Mouse (Mus musculus): ENCODE measurements around the gene Atxn3.
A peak's percentile ranks its signal among the peaks of the same experiment; 100 is the strongest.
"Not testable (repeated sequence)": the region's sequence is repeated elsewhere in the genome, so short reads cannot be mapped to it uniquely, and the experiment has no call there.

Gene Atxn3

DNA sequence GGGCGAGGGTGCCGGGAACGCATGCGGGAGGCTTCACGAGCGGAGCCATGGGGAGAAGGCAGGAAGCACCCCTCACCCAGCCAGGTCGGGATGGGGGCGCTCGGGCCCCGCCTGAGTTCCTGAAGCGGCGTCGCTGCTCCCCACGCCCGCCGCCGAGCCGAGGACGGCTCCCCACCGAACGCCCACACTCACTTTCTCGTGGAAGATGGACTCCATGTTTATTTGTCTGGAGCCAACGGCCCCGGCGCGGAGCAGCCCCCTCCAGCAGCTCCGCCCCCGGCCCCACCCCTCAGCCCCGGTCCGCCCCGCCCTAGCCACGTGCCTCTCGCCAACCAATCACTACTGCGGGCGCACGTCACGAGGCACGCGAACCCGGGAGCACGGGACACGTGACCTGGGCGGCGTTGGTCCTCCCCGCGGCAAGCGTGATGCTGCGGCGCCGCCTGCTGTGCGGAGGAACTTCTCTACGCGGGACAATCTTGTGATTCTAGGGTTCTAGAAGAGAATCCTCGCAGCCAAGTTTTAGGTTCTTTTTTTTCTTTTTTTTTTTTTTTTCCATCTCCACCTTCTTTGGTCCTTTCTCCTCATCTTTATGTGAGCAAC, at the start of gene Atxn3:
Atxn3 (minus strand) TSS at position 305 of the 603 bp plus-strand sequence.
- peak; percentile 98 for DNase-seq

DNA sequence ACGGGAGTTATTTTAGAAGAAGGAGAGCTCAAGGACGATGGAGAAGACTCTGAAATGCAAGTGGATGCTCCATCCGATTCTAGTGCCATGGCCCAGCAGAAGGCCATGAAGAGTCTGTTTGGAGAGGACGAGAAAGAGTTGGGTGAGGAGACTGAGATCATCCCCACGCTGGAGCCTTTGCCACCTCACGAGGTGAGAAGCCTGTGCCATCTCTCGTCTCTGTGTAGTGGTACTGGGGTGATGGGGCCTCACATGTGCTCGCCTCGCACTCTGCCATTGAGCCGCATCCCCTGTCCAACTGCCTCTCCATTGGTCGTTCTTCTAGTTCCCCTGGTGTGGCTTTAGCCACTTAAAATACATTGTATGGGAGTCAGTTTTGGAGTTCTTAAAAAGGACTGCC, 42.7 kb upstream of the Atxn3 start:
- no peak for DNase-seq

DNA sequence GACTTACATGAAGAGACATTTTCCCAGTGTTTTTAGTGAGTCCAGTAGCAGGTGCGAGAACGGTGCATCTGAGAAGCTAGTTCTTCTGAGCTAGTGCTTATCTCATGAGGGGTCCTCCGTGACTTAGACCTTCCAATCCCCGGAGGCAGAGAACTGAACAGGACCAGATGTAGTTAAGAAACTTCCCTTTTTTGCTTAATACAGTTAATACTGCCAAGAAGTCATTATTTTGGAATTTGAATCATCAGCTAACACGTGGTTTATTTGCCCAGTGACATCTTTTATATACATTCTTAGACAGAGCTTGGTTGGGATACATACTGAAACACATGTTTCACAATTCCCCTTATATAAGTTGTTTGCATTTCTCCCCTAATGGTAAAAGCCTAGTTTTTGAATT, 40.9 kb upstream of the Atxn3 start:
- DNase-seq = no peak

DNA sequence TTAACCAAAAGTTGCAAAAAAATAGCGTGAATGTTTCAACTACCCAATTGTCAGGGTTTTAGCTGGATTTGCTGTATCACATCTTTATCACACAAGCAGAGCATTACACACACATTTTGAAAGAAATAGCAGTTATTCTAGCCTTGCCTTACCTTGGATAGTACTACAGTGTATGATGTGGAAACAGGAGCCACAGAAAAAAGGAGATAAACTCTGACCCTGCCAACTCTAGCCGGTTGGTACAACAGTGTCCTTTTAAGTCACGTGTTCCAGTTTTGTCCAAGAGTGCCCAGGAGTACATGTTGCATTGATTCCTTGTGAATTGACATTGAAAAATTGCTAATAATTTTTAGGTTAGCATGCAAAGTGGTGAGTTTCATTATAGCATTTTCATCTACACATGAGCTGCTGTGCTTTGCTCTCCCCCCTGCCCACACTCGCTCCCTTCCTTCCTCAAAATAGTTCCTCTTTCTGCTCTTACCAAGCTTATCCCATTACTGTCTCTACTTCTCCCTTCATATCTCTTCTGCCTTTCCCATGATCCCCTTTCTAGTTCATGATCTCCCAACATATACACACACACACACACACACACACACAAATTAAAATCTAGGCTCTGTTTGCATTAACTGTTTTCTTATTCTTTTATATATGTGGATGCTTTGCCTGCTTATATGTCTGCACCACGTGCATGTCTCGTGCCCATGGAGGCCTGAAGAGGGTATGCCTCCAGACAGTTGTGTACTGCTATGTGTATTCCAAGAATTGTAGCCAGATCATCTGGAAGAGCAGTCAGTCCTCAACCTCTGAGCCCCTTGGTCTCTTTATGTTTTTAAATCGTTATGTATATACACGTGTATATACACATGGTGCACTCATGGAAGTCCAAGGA, 36.8 kb upstream of the Atxn3 start:
- no peak for DNase-seq

DNA sequence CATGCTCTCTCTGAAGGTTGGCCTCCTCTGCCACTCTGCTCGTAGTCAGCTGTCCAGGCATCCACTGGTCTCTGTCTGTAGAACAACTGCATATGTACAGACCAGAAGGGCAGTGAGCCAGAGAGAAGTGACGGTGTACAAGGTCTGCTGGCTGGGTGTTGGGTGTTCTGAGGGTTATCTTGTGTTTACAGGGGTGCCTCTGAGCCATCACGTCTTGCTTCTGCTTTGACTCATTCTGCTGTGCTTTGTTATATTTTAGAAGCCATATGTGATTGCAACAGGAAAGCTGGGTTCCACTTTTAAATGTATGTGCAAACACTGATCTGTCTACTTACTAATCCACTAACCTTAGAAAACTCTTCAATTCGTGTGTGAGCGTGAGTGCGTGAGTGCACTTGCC, 29.6 kb upstream of the Atxn3 start:
- no peak for DNase-seq

DNA sequence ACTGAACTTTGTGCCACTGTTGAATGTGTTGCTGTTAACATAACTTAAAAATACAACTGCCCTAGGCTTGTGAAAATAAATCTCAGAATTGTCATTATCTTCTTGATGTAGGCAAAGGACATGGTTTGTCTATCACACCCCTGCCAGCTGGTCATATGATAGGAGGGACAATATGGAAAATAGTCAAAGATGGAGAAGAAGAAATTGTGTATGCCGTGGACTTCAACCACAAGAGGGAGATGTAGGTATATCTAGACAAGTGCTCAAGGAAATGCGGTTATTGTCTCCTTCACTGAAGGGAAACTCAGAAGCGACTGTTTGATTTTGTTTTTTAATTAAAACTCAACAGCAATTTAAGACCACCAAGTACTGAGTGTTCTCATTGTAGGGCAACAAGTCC, 27.1 kb upstream of the Atxn3 start:
- DNase-seq = no peak

DNA sequence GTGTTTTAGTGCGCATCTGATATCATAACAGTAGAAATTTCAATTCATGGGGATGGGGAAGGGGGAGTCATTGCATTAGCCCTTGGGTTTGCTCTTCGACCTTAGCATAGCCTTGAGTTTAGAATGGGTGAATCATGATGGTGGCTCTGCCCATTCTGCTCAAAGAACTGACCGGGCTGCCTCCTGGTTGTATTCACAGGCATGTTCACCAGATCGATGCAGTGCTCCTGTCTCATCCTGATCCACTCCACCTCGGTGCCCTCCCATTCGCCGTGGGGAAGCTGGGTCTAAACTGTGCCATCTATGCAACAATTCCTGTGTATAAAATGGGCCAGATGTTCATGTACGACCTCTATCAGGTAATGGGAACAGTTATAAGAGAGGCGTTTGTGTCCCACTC, 24.9 kb upstream of the Atxn3 start:
- DNase-seq = no peak

DNA sequence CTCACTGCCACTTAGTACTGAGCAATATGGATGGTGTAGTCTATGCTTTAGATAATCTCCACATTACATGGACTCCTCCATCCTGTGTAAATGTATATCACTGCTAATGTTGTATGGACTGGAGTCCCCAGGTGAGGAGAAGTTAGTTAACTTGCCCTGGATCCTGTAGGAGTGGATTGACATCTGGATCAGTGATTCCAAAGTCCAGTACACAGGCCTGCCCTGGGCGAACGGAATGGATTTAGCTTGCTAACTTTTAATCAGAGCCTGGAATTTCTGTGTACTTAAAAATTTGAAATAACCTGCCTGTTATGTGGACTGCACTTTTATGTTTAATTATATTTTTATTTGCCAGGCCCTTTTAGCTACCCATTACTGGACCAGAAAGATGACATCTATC, 23.5 kb upstream of the Atxn3 start:
- DNase-seq = no peak

DNA sequence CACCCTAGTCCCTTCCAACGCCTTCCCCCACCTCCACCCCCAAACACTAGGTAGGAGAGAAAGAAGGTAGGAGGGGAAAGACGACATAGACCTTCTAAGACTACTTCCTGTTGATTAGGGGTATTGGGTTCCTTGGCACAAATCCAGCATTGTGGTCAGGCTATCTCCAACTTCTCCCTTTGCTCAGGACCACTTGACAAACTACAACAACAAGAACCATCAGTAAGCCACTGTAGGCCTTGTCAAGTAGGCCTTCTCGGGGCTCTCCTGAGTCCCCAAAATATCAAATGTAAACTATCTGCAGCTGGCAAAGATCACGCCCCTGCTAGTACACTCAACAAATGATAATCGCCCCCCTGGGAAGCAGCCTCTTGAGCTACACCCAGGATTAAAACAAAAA, 22.2 kb upstream of the Atxn3 start:
- no peak for DNase-seq

DNA sequence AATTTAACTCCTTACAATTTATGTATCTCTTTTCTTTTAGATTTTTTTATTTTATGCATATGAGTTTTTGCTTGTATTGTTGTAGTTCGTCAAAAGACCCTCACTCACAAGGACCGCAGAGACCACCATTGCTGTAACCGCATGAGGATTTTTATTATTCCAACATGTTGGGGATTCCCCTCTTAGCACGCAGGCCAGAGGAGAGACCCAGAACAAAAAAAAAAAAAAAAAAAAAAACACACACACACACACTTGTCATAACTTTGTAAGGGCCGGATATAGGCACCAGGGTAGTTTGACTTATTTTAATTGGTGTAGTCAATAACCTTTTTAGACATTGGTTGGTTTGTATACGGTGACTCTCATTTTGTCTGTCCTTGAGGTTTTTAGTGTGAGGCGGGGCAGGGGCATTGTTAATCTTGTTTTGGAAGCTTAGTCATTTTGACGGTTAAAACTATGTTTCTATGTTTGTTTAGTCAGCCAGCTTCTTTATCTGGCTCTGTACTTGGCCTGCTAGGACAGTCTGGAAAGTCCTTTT, 21.2 kb upstream of the Atxn3 start:
- DNase-seq = no peak

DNA sequence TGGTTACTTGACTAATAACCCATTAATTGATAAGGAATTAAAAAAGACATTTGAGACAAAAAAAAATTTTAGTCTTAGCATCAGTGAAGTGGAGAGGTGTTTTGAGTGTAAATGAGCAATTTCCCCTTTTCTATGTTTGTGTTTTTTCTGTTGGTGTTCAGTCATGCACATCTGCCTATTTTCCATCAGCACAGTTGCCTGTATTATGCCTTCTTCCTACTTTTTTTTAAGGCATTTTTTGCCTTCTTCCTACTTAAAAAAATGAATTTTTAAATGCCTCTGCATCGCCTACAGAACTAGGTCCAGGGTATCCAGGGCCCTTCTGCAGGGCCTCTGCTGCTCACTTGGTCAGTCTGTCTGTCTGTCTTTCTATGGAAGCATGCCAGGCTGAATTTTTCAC, 20.5 kb upstream of the Atxn3 start:
- no peak for DNase-seq

DNA sequence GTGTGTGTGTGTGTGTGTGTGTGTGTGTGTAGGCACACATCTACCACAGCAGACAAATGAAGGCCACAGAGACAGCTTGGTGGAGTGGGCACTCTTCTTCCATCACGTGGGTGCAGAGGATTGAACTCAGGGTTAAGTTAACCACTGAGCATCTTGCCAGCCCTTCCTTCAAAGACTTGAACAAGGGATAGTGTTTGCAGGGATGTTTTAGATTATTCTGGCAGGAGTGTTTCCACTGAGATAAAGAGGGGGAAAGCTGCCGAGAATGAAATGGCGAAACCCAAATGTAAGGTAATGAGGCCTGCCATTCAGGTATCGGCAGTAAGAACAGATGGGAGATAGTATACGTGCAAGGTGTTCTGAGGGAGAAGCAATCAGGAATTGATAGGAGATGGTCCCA, 20.1 kb upstream of the Atxn3 start:
- DNase-seq = no peak

DNA sequence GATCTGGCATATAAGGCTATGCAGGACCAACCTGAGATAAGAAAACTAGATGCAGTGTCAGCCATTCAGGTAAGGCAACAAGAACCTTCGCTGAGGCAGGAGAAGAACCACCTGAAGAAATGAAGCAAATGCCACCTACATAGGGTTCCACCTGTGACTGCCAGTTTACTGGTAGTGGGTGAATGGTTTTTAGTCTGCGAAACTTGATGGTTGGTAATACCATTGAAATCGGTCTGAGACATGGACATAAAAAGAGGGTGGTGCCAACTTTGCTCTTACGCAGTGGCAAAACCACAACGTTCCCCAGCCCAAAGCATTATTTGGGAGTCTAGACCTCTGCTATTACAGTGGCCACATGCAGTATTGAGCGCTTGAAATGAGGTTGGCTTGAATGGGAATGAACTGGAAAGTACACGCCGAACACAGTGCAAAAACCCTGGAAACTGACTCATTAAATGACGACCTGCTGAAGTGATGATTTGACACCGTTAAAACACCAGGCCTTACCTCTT, 19.4 kb upstream of the Atxn3 start:
- DNase-seq = no peak

DNA sequence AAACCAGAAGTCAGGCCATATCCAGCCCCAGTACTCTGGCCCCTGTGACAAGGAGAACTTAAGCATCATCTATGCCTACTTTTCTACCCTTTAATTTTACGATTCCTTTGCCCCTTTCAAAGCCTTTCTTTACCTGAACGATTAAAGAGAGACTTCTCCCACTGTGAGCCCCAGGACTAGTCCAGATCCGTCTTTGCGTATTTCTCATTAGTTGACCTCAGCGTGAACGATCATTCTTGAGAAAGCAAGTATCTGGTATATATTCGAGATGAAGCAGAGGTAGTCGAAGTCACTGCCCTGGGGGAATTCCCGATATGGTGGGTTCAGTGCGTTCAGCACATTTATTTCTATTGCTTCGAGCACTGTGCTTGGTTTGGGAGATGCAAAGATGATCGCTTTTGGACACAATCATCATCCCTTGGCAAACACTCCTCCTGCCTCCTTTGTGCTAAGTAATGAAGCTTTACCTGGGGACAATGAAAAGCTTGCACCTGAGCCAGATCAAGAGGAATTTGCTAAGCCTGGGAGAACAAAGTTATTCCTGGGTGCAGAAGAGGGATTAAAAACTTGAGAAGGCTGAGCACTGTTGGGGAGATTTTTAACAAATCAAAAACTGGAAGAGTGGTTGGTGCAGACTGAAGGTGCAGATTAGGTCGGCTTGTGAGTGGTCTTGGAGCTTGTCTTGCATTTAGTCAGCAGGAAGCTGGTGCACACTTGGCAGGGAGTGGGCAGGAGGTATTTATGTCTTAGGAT, 18.8 kb upstream of the Atxn3 start:
- DNase-seq = no peak

DNA sequence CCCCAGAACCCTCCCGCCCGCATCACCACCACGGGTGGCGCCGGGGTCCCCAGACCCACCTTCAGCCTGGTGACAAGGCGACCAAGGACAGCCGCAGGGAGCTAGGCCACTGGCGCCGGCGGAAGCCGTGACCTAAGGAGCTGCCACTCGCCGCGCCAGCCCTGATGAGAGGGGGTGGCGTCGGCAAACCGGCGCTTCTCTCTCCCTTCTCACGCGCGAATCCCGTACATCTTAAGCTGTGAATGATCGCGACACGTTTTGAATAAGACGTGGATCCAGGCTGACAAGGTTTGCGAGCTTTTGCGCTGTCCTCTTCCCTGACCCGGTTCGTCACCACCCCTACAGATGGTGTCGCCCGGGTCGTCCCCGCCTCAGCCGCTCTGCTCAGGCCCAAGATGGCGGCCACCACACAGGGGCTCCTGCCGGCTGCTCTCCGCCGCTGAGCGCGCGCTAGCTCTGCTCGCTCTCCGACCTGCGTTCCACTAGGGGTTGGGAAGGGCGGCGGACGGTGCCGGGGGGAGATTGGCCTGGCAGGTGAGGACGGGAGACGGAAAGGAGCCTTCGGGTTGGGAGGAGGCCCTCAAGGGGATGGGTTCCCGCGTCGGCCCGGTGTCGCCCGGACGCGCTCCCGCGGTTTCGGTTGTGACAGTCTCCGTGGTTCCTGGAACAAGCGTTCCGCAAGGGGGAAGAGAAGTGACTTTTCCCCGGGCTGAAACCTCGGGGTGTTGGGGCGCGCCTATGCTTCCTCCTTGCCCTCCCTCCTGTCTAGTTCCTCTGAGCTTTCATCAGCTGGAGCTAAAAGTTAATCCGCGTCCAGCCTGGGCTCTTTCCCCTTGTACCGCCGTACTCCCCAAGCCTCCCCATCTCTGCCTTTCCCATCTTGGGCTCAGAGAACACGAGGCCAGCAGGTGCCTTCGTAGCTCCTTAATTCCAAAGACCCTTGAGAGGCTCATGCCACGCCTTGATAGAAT, 17.8 kb upstream of the Atxn3 start, which contains the start of gene Cpsf2:
Cpsf2 (plus strand) TSS at position 388 of the 971 bp plus-strand sequence.
- DNase-seq = peak; percentile 89

DNA sequence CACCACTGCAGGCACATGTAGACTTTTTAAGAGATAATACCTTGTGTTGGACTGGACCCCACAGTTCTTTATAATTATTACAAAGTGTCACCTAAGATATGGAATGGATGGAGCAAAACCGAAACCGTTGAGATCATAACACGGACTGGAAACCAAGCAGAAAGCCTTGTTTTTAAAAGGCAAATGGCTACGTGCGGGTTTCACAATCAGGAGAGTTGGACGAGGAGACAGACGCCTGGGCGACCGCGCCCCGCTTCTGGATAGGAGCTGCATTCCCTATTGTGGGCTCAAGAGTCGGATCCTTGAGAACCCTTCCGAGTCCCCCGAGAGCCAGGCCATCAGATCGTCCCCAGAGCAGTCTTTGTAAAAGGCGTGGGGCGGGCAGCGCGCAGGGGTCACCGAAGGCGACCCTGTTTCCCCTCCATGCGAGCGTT, 17.1 kb upstream of the Atxn3 start:
- no peak for DNase-seq

DNA sequence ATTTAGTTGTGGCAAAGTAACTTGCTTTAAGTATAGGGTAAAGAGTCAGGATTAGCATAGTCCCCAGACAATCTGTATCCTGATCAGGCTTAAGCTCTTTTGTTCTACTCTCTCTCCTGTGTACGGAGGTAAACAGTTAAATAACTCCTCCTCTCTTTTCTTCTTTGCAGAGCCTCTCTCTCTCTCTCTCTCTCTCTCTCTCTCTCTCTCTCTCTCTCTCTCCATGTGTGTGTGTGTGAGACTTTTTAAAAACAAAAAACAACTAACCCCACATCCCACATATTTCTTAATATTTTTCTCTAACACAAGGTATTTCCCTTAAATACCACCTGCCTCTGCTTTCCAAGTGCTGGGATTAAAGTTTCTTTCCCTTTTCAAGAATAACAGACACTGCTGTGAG, 16.5 kb upstream of the Atxn3 start:
- DNase-seq = no peak

DNA sequence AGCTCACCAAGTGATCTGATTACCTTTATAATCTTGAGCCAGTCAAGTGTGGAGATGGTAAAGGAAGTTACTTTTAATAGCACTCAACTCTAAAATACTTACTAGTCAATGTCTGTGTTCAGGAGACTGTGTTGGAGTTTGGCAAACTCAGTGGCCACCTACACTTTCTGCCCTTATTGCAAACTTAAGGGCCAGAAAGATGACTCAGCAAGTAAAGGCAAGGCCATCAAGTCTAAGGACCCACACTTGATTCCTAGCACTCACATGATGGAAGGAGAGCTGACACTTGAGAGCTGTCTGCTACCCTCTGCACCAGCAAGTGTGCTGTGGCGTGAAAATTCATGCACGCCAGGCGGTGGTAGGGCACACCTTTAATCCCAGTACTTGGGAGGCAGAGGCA, 14.2 kb upstream of the Atxn3 start:
- DNase-seq = no peak

DNA sequence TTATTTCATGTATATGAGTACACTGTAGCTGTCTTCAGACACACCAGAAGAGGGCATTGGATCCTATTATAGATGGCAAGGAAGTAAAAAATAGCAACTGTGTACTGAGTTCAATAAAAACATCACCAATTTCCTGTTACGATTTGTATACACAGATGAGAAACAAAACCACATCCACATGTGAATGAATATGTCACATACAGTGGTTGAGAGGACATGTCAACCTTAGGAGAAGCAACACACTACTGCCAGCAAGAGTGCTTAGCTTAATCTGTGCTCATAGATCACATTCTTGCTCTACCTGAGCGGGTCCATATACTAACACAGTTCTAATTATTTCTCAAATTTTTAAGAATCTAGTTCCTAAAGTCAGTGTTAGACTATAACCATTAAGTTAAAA, 13.3 kb upstream of the Atxn3 start:
- no peak for DNase-seq

DNA sequence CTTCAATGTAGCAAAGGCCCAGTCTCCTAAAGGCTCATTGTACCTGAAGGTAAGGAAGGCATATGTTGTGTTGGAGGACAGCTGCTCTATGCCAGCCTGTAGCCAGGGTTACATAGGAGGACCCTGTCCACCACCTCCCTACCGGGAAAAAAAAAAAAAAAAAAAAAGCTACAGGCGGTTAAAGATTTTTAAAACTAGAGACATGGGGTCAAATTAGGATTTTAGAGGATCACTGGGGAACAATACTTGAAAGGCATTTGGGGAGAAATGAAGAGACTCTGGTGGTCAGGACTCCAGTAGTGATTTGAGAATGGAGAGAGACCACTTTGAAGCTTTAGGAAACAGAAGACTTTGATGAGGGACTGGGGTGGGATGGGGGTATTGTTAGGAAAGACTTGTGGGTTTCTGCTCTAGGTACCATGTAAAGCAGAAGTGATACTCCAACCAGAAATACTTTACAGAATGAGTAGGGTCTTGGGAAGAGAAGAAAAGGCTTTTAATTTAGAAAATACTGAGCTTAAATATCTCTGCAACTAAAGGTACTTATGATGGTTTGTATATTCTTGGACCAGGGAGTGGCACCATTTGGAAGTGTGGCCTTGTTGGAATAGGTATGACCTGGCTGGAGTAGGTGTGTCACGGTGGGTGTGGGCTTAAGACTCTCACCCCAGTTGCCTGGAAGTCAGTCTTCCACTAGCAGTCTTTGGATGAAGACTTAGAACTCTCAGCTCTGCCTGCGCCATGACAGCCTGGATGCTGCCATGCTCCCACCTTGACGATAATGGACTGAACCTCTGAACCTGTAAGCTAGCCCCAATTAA, 1.1 kb upstream of the Atxn3 start:
- DNase-seq = not testable (repeated sequence)

DNA sequence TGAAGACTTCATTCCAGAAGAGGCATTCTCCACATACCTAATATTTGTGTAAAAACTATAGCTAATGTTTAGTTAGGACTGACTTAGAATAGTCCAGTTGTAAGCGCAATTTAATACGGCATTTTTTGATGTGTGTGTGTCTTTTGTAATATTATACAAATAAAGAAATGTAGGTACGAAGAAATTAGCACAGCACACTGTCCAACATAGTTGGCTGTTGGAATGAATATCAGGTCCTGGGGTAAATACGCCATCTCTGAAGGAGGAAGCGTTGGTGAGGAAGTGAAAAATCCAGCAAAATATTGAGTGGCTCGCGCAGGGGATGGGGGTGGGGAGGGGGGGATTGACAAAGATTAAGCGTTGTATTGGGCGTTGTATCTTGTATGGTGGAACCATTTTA, 510 bp upstream of the Atxn3 start:
- no peak for DNase-seq

Data from kidney, postnatal 14 days (tissue).